ENCODE assay signal across 15 mouse cellular contexts in genomic region chr9:45807337-45807736, GRCm38 (mm10).
"Had no signal": no experiment of that assay in that cellular context is flagged by ENCODE, and none has a peak within 500 bp of the region (broad histone marks: within the 10 kb centered on the region; RNA-seq: fewer than 3 reads in every experiment).

No protein-coding gene starts in this region.

- H3K27me3 ChIP-seq: limb, embryonic 12.5 days; liver, embryonic 13.5 days; lung, embryonic 15.5 days; neural tube, embryonic 13.5 days; stomach, embryonic 15.5 days had no signal

- H3K4me2 ChIP-seq: limb, embryonic 12.5 days; liver, embryonic 13.5 days; lung, embryonic 15.5 days; midbrain, embryonic 11.5 days; neural tube, embryonic 13.5 days; stomach, embryonic 15.5 days had no signal

- H3K27ac ChIP-seq: limb, embryonic 12.5 days; liver, embryonic 13.5 days; lung, embryonic 15.5 days; macrophage; neural tube, embryonic 13.5 days; stomach, embryonic 15.5 days had no signal

- DNase-seq: layer of hippocampus, adult 9-11 months; liver; liver, embryonic 13.5 days; liver, postnatal 0 days; lung, postnatal 14 days; retina, postnatal 1 day; right cerebral cortex, postnatal 4 days had no signal

- H3K4me1 ChIP-seq: limb, embryonic 12.5 days; lung, embryonic 15.5 days; megakaryocyte, embryonic 14.5 days; neural tube, embryonic 13.5 days; stomach, embryonic 15.5 days had no signal

- H3K4me3 ChIP-seq: limb, embryonic 12.5 days; liver, embryonic 13.5 days; lung, embryonic 15.5 days; megakaryocyte, embryonic 14.5 days; neural tube, embryonic 13.5 days; stomach, embryonic 15.5 days had no signal

- ATAC-seq: liver, postnatal 0 days; midbrain, embryonic 16.5 days had no signal

- H3K9ac ChIP-seq: limb, embryonic 12.5 days; liver, embryonic 13.5 days; liver, postnatal 0 days; lung, embryonic 15.5 days; neural tube, embryonic 13.5 days; stomach, embryonic 15.5 days had no signal

- H3K9me3 ChIP-seq: limb, embryonic 12.5 days; lung, embryonic 15.5 days; neural tube, embryonic 13.5 days; stomach, embryonic 15.5 days had no signal
